Mouse (Mus musculus) heart, embryonic 15.5 days (tissue): Measurements from ENCODE around the gene Rps5. TPM values are rescaled to one million over a fixed set of nuclear protein-coding genes. Genes with fewer than 3 reads are reported as not detected.
A peak's percentile ranks its signal among the peaks of the same experiment; 100 is the strongest.
"Not testable (repeated sequence)": the region's sequence is repeated elsewhere in the genome, so short reads cannot be mapped to it uniquely, and the experiment has no call there.

Experiments used
- ATAC-seq: fragments of 200-750 bp; cut with Nextera tagmentation; replicated peaks from 2 replicates; pipeline ENCODE4 v1.8.0; 2017; ENCODE audit warnings: low read depth, moderate TSS enrichment; ENCODE audit not compliant: insufficient number of reproducible peaks, insufficient read depth, low FRiP score
- H3K27ac ChIP-seq: fragments of 300-500 bp; sonication (generic); 2 replicates; pipeline ENCODE4 v1.5.1; 2015; ENCODE audit warnings: mild to moderate bottlenecking, inconsistent platforms
- H3K27me3 ChIP-seq: fragments of 300-500 bp; sonication (generic); 2 replicates; pipeline ENCODE4 v1.6.1; 2015; ENCODE audit warnings: inconsistent platforms
- H3K36me3 ChIP-seq: fragments of 300-500 bp; sonication (generic); 2 replicates; pipeline ENCODE4 v1.6.1; 2015; ENCODE audit warnings: mild to moderate bottlenecking, inconsistent platforms
- H3K4me1 ChIP-seq: fragments of 300-500 bp; sonication (generic); replicated peaks from 2 replicates; pipeline ENCODE4 v1.6.1; 2015; ENCODE audit warnings: inconsistent platforms
- H3K4me2 ChIP-seq: fragments of 300-500 bp; sonication (generic); 2 replicates; pipeline ENCODE4 v1.6.1; 2015; ENCODE audit warnings: inconsistent platforms, mild to moderate bottlenecking, moderate library complexity
- H3K4me3 ChIP-seq: fragments of 300-500 bp; sonication (generic); 2 replicates; pipeline ENCODE4 v1.5.1; 2015; ENCODE audit warnings: mild to moderate bottlenecking, inconsistent platforms
- H3K9ac ChIP-seq: fragments of 300-500 bp; sonication (generic); 2 replicates; pipeline ENCODE4 v1.6.1; 2015; ENCODE audit warnings: mild to moderate bottlenecking, inconsistent platforms
- H3K9me3 ChIP-seq: fragments of 300-500 bp; sonication (generic); replicated peaks from 2 replicates; pipeline ENCODE4 v1.6.1; 2016; ENCODE audit warnings: inconsistent platforms
- WGBS: fragments of 180-500 bp; shearing (Covaris S2); methylation state at CpG from one replicate; pipeline ENCODE4 v1.1.7; 2015; ENCODE audit warnings: mixed read lengths; 5-methylcytosine and 5-hydroxymethylcytosine counted together
- polyA plus RNA-seq: library from polyadenylated mRNA; unstranded; fragments of >200 nt; fragmentation: Nextera tagmentation; extraction: Ambion mirVana; gene quantifications from 2 replicates; pipeline ENCODE4 v1.2.1, GENCODE M21; 2015

Gene Rps5
- polyA plus RNA-seq, 1 experiment from 2014 or later: 453 TPM

- H3K4me2 ChIP-seq: no peak overlapping the region
- H3K36me3 ChIP-seq: peaks cover 18% of the 10 kb centered on the region
- no peak overlapping the region for H3K27ac ChIP-seq
- H3K9me3 ChIP-seq: no peaks in the 10 kb centered on the region
- H3K27me3 ChIP-seq: no peaks in the 10 kb centered on the region
- peaks cover 10% of the 10 kb centered on the region for H3K4me1 ChIP-seq
- no peak overlapping the region for H3K4me3 ChIP-seq
- H3K9ac ChIP-seq: no peak overlapping the region
- ATAC-seq: no peak
- 86% methylated on average over 5 of the region's 5 CpGs for WGBS
Measured at GRCm38 (mm10) chr7:12901517-12901916, 20.6 kb upstream of the Rps5 start.

- peaks cover 3% of the 10 kb centered on the region for H3K4me1 ChIP-seq
- no peaks in the 10 kb centered on the region for H3K9me3 ChIP-seq
- 50% methylated on average over 10 of the region's 10 CpGs for WGBS
- peak overlapping the region; percentile 29 for H3K4me2 ChIP-seq
- H3K27ac ChIP-seq: no peak overlapping the region
- H3K4me3 ChIP-seq: peak overlapping the region; percentile 20; the same call in 1 of the 2 replicates
- peaks cover 39% of the 10 kb centered on the region for H3K36me3 ChIP-seq
- no peak overlapping the region for H3K9ac ChIP-seq
- ATAC-seq: no peak
- no peaks in the 10 kb centered on the region for H3K27me3 ChIP-seq
Measured at GRCm38 (mm10) chr7:12903623-12904022, 18.5 kb upstream of the Rps5 start.

DNA sequence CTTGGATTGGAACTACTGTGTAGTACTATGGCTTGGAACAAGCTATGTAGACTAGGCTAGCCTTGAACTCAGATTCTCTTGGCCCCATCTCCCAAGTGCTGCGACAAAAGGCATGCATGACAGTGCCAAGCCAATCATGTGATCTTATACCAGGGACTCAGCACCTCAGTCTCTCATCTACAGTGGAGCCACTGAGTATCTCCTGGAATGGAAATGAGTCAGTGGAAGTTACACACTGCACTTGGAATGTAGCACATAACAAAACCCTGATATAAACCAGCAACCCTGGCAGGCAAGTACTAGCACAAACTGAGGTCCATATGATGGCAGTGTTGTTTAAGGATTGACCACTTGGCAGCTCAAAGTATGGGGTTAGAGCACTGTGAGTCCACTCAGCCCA is 16.9 kb upstream of the Rps5 start:
- ATAC-seq: no peak

GRCm38 (mm10) chr7:12909498-12909962 is 12.6 kb upstream of the Rps5 start:
- peak overlapping the region; percentile 66 for H3K4me2 ChIP-seq
- peak; percentile 23; the same call in 1 of the 2 replicates for ATAC-seq
- peaks cover 9% of the 10 kb centered on the region for H3K4me1 ChIP-seq

More for the DNA sequence above, 16.9 kb upstream of the Rps5 start:
- Histone ChIP-seq H3K4me2 (no peak overlapping the region), H3K9me3 (no peaks in the 10 kb centered on the region), H3K27me3 (no peaks in the 10 kb centered on the region), H3K4me1 (peaks cover 9% of the 10 kb centered on the region), H3K27ac (no peak overlapping the region), H3K9ac (no peak overlapping the region), H3K4me3 (no peak overlapping the region), H3K36me3 (peaks cover 41% of the 10 kb centered on the region)
- WGBS: 28% methylated on average over 1 of the region's 1 CpGs

GRCm38 (mm10) chr7:12910181-12910668 is 11.9 kb upstream of the Rps5 start:
- Histone ChIP-seq H3K27me3 (no peaks in the 10 kb centered on the region), H3K4me3 (peak overlapping the region; percentile 56), H3K27ac (peak overlapping the region; percentile 87), H3K4me2 (peak overlapping the region; percentile 66), H3K36me3 (peaks cover 36% of the 10 kb centered on the region), H3K9ac (peak overlapping the region; percentile 48), H3K9me3 (no peaks in the 10 kb centered on the region), H3K4me1 (peaks cover 9% of the 10 kb centered on the region)
- ATAC-seq: peak; percentile 81
- under 1% methylated on average over 19 of the region's 19 CpGs for WGBS

More at GRCm38 (mm10) chr7:12909498-12909962, 12.6 kb upstream of the Rps5 start:
- Histone ChIP-seq H3K4me3 (peak overlapping the region; percentile 56), H3K27ac (peak overlapping the region; percentile 87), H3K27me3 (no peaks in the 10 kb centered on the region), H3K36me3 (peaks cover 38% of the 10 kb centered on the region), H3K9ac (peak overlapping the region; percentile 48; the same call in 1 of the 2 replicates), H3K9me3 (no peaks in the 10 kb centered on the region)
- 36% methylated on average over 7 of the region's 7 CpGs for WGBS

DNA sequence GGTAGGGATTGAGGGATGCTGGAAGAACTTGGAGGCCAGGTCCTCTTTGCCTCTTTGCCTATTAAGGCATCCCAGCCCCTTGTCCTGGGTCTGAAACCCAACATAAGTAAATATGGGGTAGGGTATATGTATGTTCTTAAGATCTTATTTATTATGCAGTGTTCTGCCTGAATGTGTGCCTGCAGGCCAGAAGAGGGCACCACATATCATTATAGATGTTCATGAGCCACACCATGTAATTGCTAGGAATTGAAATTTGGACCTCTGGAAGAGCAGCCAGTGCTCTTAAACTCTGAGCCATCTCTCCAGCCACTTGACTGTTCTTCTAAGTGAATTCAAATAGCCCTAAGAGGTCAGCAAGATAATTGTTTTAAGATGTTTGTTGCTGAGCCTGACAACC is 8.5 kb upstream of the Rps5 start:
- Histone ChIP-seq H3K36me3 (peaks cover 3% of the 10 kb centered on the region; the same call in 1 of the 2 replicates), H3K4me2 (no peak overlapping the region), H3K27ac (no peak overlapping the region), H3K4me3 (no peak overlapping the region), H3K27me3 (no peaks in the 10 kb centered on the region), H3K4me1 (peaks cover 9% of the 10 kb centered on the region), H3K9ac (no peak overlapping the region), H3K9me3 (no peaks in the 10 kb centered on the region)
- no peak for ATAC-seq

DNA sequence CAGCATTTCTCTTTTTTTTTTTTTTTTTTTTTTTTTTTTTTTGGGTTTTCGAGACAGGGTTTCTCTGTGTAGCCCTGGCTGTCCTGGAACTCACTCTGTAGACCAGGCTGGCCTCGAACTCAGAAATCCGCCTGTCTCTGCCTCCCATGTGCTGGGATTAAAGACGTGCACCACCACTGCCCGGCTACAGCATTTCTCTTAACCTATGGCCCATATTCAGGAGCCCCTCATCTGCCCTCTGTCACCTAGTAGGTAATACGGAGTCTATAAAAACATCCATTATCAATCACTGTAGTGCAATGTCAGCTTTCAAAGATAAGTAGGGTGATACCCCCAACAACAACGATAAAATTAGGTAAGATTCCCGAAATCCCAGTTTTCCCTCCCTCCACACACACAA is 1.6 kb upstream of the Rps5 start:
- not testable (repeated sequence) for H3K9me3 ChIP-seq, H3K27ac ChIP-seq, H3K9ac ChIP-seq, H3K4me3 ChIP-seq, H3K27me3 ChIP-seq, ATAC-seq, H3K4me2 ChIP-seq
- WGBS: 81% methylated on average over 7 of the region's 8 CpGs
- H3K4me1 ChIP-seq: peaks cover 12% of the 10 kb centered on the region
- peaks cover 24% of the 10 kb centered on the region for H3K36me3 ChIP-seq

DNA sequence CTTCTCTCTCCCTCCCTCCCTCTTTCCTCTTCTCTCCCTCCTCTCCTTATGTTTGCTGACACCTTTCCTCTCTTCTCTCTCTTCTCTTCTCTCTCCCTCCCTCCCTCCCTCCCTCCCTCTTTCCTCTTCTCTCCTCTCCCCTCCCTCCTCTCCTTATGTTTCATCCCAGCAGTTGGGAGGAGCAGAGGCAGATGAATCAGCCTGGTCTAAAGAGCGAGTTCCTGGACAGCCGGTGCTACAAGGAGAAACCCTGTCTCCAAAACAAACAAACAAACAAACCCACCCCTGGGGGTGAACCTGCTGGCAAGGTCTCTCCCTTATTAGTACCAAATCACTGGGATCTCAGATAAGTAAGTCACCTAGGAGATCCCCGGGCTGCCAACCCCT is 779 bp upstream of the Rps5 start:
- 0% methylated on average over 3 of the region's 3 CpGs for WGBS
- peak overlapping the region; percentile 85 for H3K4me2 ChIP-seq
- H3K27ac ChIP-seq: peak overlapping the region; percentile 94
- no peak for ATAC-seq
- peaks cover 12% of the 10 kb centered on the region for H3K4me1 ChIP-seq
- peak overlapping the region; percentile 70 for H3K9ac ChIP-seq
- H3K36me3 ChIP-seq: peaks cover 32% of the 10 kb centered on the region
- no peaks in the 10 kb centered on the region for H3K27me3 ChIP-seq
- peak overlapping the region; percentile 88 for H3K4me3 ChIP-seq
- H3K9me3 ChIP-seq: no peaks in the 10 kb centered on the region

GRCm38 (mm10) chr7:12922729-12923128 is 639 bp downstream of the Rps5 start:
- Histone ChIP-seq H3K27ac (0 out of 2 replicates have a peak overlapping the region, but pooled peaks have one; percentile 44), H3K9me3 (no peaks in the 10 kb centered on the region), H3K27me3 (no peaks in the 10 kb centered on the region), H3K4me1 (peaks cover 14% of the 10 kb centered on the region), H3K36me3 (peaks cover 43% of the 10 kb centered on the region), H3K9ac (peak overlapping the region; percentile 86), H3K4me2 (peak overlapping the region; percentile 72), H3K4me3 (peak overlapping the region; percentile 88)
- ATAC-seq: no peak
- WGBS: 4% methylated on average over 8 of the region's 8 CpGs

- ATAC-seq: no peak
- Histone ChIP-seq H3K4me3 (no peak overlapping the region), H3K9me3 (no peaks in the 10 kb centered on the region), H3K9ac (no peak overlapping the region), H3K4me2 (no peak overlapping the region), H3K4me1 (peaks cover 23% of the 10 kb centered on the region), H3K36me3 (peaks cover 43% of the 10 kb centered on the region), H3K27me3 (no peaks in the 10 kb centered on the region), H3K27ac (no peak overlapping the region)
- WGBS: 88% methylated on average over 7 of the region's 7 CpGs
Measured at GRCm38 (mm10) chr7:12926316-12926715, 4.2 kb downstream of the Rps5 start.

DNA sequence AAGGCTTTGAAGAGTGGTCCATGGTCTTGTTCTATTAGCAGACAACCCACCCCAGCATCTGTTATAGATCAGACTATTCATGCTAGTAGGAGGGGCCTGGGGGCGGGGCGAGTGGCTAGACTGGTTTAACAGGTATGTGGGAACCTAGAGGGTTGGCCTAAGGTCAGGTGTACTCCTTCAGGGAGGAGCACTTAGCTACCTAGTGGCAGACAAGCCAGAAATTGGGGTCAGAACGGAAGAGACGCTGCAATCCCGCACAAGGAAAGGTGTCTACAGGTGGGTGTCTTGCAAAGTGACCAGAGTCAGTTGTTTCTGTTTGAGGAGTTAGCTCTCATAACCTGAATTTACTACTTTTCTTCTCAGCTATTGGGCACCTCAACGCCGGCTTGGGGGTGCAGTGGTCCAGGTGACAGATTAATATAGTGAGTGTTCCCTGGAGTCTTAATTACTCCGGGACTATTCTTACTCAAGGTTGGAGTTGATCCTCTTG is 5.1 kb downstream of the Rps5 start, which contains the start of gene Rnf225:
Gene Rnf225, plus strand, starts transcription at position 226 of the 490 bp plus-strand sequence.
- H3K36me3 ChIP-seq: peaks cover 43% of the 10 kb centered on the region
- no peaks in the 10 kb centered on the region for H3K27me3 ChIP-seq
- no peak within 1 kb of the TSS for H3K27ac ChIP-seq
- no peaks in the 10 kb centered on the region for H3K9me3 ChIP-seq
- H3K4me2 ChIP-seq: peak within 1 kb of the TSS; percentile 84
- peak within 1 kb of the TSS; percentile 48 for H3K4me3 ChIP-seq
- 25% methylated on average over 8 of the region's 8 CpGs for WGBS
- no peak for ATAC-seq
- H3K9ac ChIP-seq: peak within 1 kb of the TSS; percentile 67
- peaks cover 23% of the 10 kb centered on the region for H3K4me1 ChIP-seq
